Mouse (Mus musculus) hindbrain, embryonic 13.5 days (tissue): ENCODE data around the gene Ccdc134. TPM values are rescaled to one million over a fixed set of nuclear protein-coding genes. Genes with fewer than 3 reads are reported as not detected.

Experiments used
- ATAC-seq: fragments of 200-750 bp; cut with Nextera tagmentation; 2 replicates; pipeline ENCODE4 v1.8.0; 2017; ENCODE audit warnings: moderate TSS enrichment; ENCODE audit not compliant: low FRiP score
- H3K27ac ChIP-seq: fragments of 300-500 bp; sonication (generic); 2 replicates; pipeline ENCODE4 v1.5.1; 2015; ENCODE audit warnings: inconsistent platforms, mild to moderate bottlenecking, moderate library complexity
- H3K27me3 ChIP-seq: fragments of 300-500 bp; sonication (generic); 2 replicates; pipeline ENCODE4 v1.6.1; 2015; ENCODE audit warnings: mild to moderate bottlenecking, inconsistent platforms
- H3K36me3 ChIP-seq: fragments of 300-500 bp; sonication (generic); 2 replicates; pipeline ENCODE4 v1.6.1; 2015; ENCODE audit warnings: mild to moderate bottlenecking, inconsistent platforms
- H3K4me1 ChIP-seq: fragments of 300-500 bp; sonication (generic); replicated peaks from 2 replicates; pipeline ENCODE4 v1.6.1; 2015; ENCODE audit warnings: inconsistent platforms
- H3K4me2 ChIP-seq: fragments of 300-500 bp; sonication (generic); 2 replicates; pipeline ENCODE4 v1.6.1; 2015; ENCODE audit warnings: inconsistent platforms, mild to moderate bottlenecking, moderate library complexity
- H3K4me3 ChIP-seq: fragments of 300-500 bp; sonication (generic); 2 replicates; pipeline ENCODE4 v1.5.1; 2015; ENCODE audit warnings: mild to moderate bottlenecking, inconsistent platforms
- H3K9ac ChIP-seq: fragments of 300-500 bp; sonication (generic); 2 replicates; pipeline ENCODE4 v1.6.1; 2015; ENCODE audit warnings: mild to moderate bottlenecking, inconsistent platforms
- H3K9me3 ChIP-seq: fragments of 300-500 bp; sonication (generic); 2 replicates; pipeline ENCODE4 v1.6.1; 2016; ENCODE audit warnings: inconsistent platforms
- WGBS: fragments of 180-500 bp; shearing (Covaris S2); methylation state at CpG from one replicate; pipeline ENCODE4 v1.1.7; 2015; 5-methylcytosine and 5-hydroxymethylcytosine counted together
- polyA plus RNA-seq: library from polyadenylated mRNA; unstranded; fragments of >200 nt; fragmentation: Nextera tagmentation; extraction: Ambion mirVana; gene quantifications from 2 replicates; pipeline ENCODE4 v1.2.1, GENCODE M21; 2015

Ccdc134 gene
- polyA plus RNA-seq, 1 experiment from 2014 or later, result 13.0 TPM

GRCm38 (mm10) chr15:82152022-82152421, 24.3 kb downstream of the Ccdc134 start:
- Histone ChIP-seq H3K4me2 (no peak overlapping the region), H3K4me3 (no peak overlapping the region), H3K27ac (no peak overlapping the region), H3K9me3 (no peaks in the 10 kb centered on the region), H3K4me1 (peaks cover 57% of the 10 kb centered on the region), H3K27me3 (no peaks in the 10 kb centered on the region), H3K9ac (no peak overlapping the region), H3K36me3 (peaks cover 4% of the 10 kb centered on the region; the same call in 1 of the 2 replicates)
- WGBS, result 84% methylated on average over 12 of the region's 12 CpGs
- ATAC-seq, result no peak

GRCm38 (mm10) chr15:82152435-82152834, 24.7 kb downstream of the Ccdc134 start:
- H3K9ac ChIP-seq, result no peak overlapping the region
- no peak overlapping the region for H3K4me2 ChIP-seq
- H3K9me3 ChIP-seq, result no peaks in the 10 kb centered on the region
- no peak overlapping the region for H3K4me3 ChIP-seq
- ATAC-seq, result no peak
- no peak overlapping the region for H3K27ac ChIP-seq
- H3K4me1 ChIP-seq, result peaks cover 59% of the 10 kb centered on the region
- WGBS, result 87% methylated on average over 7 of the region's 7 CpGs
- peaks cover 4% of the 10 kb centered on the region; the same call in 1 of the 2 replicates for H3K36me3 ChIP-seq
- H3K27me3 ChIP-seq, result no peaks in the 10 kb centered on the region

GRCm38 (mm10) chr15:82156298-82156697, 28.6 kb downstream of the Ccdc134 start:
- no peak for ATAC-seq
- Histone ChIP-seq H3K4me1 (peaks cover 69% of the 10 kb centered on the region), H3K27me3 (no peaks in the 10 kb centered on the region), H3K9ac (no peak overlapping the region), H3K36me3 (no peaks in the 10 kb centered on the region; the same call in 1 of the 2 replicates), H3K4me3 (no peak overlapping the region), H3K4me2 (no peak overlapping the region), H3K9me3 (no peaks in the 10 kb centered on the region), H3K27ac (no peak overlapping the region)
- 92% methylated on average over 6 of the region's 6 CpGs for WGBS

- no peak overlapping the region for H3K9ac ChIP-seq
- no peak overlapping the region for H3K4me3 ChIP-seq
- H3K27me3 ChIP-seq, result no peaks in the 10 kb centered on the region
- no peak overlapping the region for H3K27ac ChIP-seq
- no peak for ATAC-seq
- H3K9me3 ChIP-seq, result no peaks in the 10 kb centered on the region
- WGBS, result 68% methylated on average over 10 of the region's 10 CpGs
- no peak overlapping the region for H3K4me2 ChIP-seq
- no peaks in the 10 kb centered on the region for H3K36me3 ChIP-seq
- peaks cover 69% of the 10 kb centered on the region for H3K4me1 ChIP-seq
Measured at GRCm38 (mm10) chr15:82156902-82157301, 29.2 kb downstream of the Ccdc134 start.

GRCm38 (mm10) chr15:82158243-82159035, 30.7 kb downstream of the Ccdc134 start:
- Histone ChIP-seq H3K27ac (peak overlapping the region; percentile 5; the same call in 1 of the 2 replicates), H3K4me1 (peaks cover 64% of the 10 kb centered on the region), H3K4me3 (no peak overlapping the region), H3K9ac (0 out of 2 replicates have a peak overlapping the region, but pooled peaks have one; percentile 43), H3K9me3 (no peaks in the 10 kb centered on the region), H3K36me3 (no peaks in the 10 kb centered on the region), H3K27me3 (no peaks in the 10 kb centered on the region), H3K4me2 (no peak overlapping the region)
- no peak for ATAC-seq
- 69% methylated on average over 17 of the region's 17 CpGs for WGBS

GRCm38 (mm10) chr15:82159471-82159870, 31.7 kb downstream of the Ccdc134 start:
- no peaks in the 10 kb centered on the region for H3K36me3 ChIP-seq
- H3K4me3 ChIP-seq, result no peak overlapping the region
- ATAC-seq, result no peak
- WGBS, result 83% methylated on average over 9 of the region's 9 CpGs
- H3K4me2 ChIP-seq, result no peak overlapping the region
- H3K9ac ChIP-seq, result no peak overlapping the region
- H3K27ac ChIP-seq, result no peak overlapping the region
- H3K9me3 ChIP-seq, result no peaks in the 10 kb centered on the region
- H3K4me1 ChIP-seq, result peaks cover 69% of the 10 kb centered on the region
- no peaks in the 10 kb centered on the region for H3K27me3 ChIP-seq

- no peak overlapping the region for H3K4me3 ChIP-seq
- H3K4me2 ChIP-seq, result no peak overlapping the region
- no peak for ATAC-seq
- H3K4me1 ChIP-seq, result peaks cover 70% of the 10 kb centered on the region
- H3K36me3 ChIP-seq, result no peaks in the 10 kb centered on the region
- no peak overlapping the region; the same call in 1 of the 2 replicates for H3K27ac ChIP-seq
- H3K9me3 ChIP-seq, result no peaks in the 10 kb centered on the region
- 81% methylated on average over 11 of the region's 11 CpGs for WGBS
- no peaks in the 10 kb centered on the region for H3K27me3 ChIP-seq
- no peak overlapping the region for H3K9ac ChIP-seq
Measured at GRCm38 (mm10) chr15:82160731-82161640, 33.3 kb downstream of the Ccdc134 start.

- Histone ChIP-seq H3K9ac (no peak overlapping the region), H3K36me3 (no peaks in the 10 kb centered on the region), H3K4me1 (peaks cover 81% of the 10 kb centered on the region), H3K27me3 (no peaks in the 10 kb centered on the region), H3K4me2 (no peak overlapping the region), H3K9me3 (no peaks in the 10 kb centered on the region), H3K4me3 (no peak overlapping the region), H3K27ac (no peak overlapping the region)
- no peak for ATAC-seq
- WGBS, result 92% methylated on average over 12 of the region's 12 CpGs
Measured at GRCm38 (mm10) chr15:82161965-82162600, 34.4 kb downstream of the Ccdc134 start.

GRCm38 (mm10) chr15:82163356-82164060, 35.8 kb downstream of the Ccdc134 start:
- Histone ChIP-seq H3K9ac (no peak overlapping the region), H3K4me1 (peaks cover 77% of the 10 kb centered on the region), H3K9me3 (no peaks in the 10 kb centered on the region), H3K27ac (no peak overlapping the region), H3K27me3 (no peaks in the 10 kb centered on the region), H3K4me3 (no peak overlapping the region), H3K36me3 (no peaks in the 10 kb centered on the region), H3K4me2 (no peak overlapping the region)
- ATAC-seq, result no peak
- 84% methylated on average over 10 of the region's 10 CpGs for WGBS

- Histone ChIP-seq H3K4me1 (peaks cover 73% of the 10 kb centered on the region), H3K4me2 (no peak overlapping the region), H3K36me3 (no peaks in the 10 kb centered on the region), H3K4me3 (no peak overlapping the region), H3K9ac (no peak overlapping the region), H3K27me3 (no peaks in the 10 kb centered on the region), H3K9me3 (no peaks in the 10 kb centered on the region), H3K27ac (no peak overlapping the region)
- WGBS, result 50% methylated on average over 4 of the region's 4 CpGs
- ATAC-seq, result no peak
Measured at GRCm38 (mm10) chr15:82164061-82164399, 36.3 kb downstream of the Ccdc134 start.

GRCm38 (mm10) chr15:82164496-82164895, 36.8 kb downstream of the Ccdc134 start:
- Histone ChIP-seq H3K27ac (no peak overlapping the region), H3K9ac (no peak overlapping the region), H3K4me1 (peaks cover 71% of the 10 kb centered on the region), H3K4me2 (no peak overlapping the region), H3K36me3 (no peaks in the 10 kb centered on the region), H3K4me3 (no peak overlapping the region), H3K9me3 (no peaks in the 10 kb centered on the region), H3K27me3 (no peaks in the 10 kb centered on the region)
- no peak for ATAC-seq
- 80% methylated on average over 7 of the region's 7 CpGs for WGBS
